Mouse (Mus musculus): ENCODE data around the gene Mab21l3. TPM values are rescaled to one million over a fixed set of nuclear protein-coding genes. Genes with fewer than 3 reads are reported as not detected.

Gene Mab21l3
- total and polyA plus RNA-seq, 3 experiments: 1.9 to 3.4 (median 2.8) TPM

DNA sequence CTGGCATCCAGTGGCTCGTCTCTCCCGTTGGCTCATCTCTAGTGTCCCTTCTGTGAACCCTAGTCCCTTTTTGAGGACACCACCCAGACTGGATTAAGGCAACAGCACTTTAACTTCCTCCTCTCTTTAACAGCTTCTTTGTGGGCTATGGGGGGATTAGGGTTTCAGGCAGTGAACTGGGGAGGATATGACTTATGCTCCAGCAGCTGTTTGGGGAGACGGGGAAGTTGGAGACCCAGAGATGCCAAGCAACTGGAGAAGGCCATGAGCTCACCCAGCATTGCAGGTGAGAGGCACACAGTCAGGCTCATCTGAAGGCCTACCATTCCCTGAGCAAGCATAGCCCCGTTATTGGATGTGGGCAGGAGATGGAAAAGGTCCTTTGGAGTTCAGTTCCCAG, 36.8 kb downstream of the Mab21l3 start:
- in situ Hi-C loops (cut with MboI; ENCODE audit: low pct_ligation_motif_present, low pct_unique_long_range_greater_than_20kb, low sequenced_read_pairs): loop anchor here (25.0 kb wide), 2 partner anchors 500 to 850 kb away; partner anchors contain the start of gene Ttf2
- dilution Hi-C loops (cut with MboI; ENCODE audit: extremely low pct_ligation_motif_present, extremely low pct_unique_long_range_greater_than_20kb, low sequenced_read_pairs): no loop called here
- no peak for DNase-seq (ENCODE audit: extremely low read depth)

DNA sequence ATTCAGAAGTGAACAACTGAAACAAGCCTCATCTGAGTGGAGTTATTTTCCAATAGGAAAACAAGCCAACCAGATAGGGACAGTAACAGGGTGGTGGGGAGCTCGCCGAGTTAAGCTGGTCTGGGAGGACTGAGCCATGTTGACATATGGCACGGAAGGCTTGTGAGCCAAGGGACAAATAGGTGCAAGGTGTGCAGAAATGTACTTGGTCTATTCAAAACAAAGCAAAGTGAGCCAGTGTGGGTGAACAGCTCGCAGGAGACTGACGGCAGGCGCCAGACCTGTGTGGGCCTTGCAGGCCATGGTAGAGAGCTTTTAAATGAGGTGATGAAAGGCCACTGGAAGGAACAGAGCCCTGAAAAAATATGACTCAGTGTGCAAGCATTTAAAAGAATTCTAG, 41.1 kb downstream of the Mab21l3 start:
- Histone ChIP-seq H3K4me3 (replicated peaks in 1 of 3; ENCODE audit: low read depth in 2 of 3, low read length in 2 of 3, poor library complexity in 1 of 3) (no peak overlapping the region), H3K4me1 (ENCODE audit: control insufficient read depth in 1 of 2, insufficient read depth in 2 of 2) (peaks cover 8 to 16% of the 10 kb centered on the region in 2 experiments), H3K36me3 (replicated peaks in 1 of 2; ENCODE audit: control insufficient read depth in 1 of 2, insufficient read depth in 1 of 2, low read length in 1 of 2) (no peaks in the 10 kb centered on the region), H3K4me2 (ENCODE audit: insufficient read depth, low read depth, poor library complexity, severe bottlenecking) (no peak overlapping the region), H3K9me3 (replicated peaks; ENCODE audit: low read length) (no peaks in the 10 kb centered on the region), H3K27ac (ENCODE audit: insufficient read depth, low read depth) (no peak overlapping the region), H3K79me2 (replicated peaks; ENCODE audit: control insufficient read depth, extremely low read depth, insufficient read depth, poor library complexity, severe bottlenecking) (no peaks in the 10 kb centered on the region), H3K27me3 (replicated peaks) (no peaks in the 10 kb centered on the region), H3K9ac (ENCODE audit: insufficient read depth, low read depth) (no peak overlapping the region)
- DNase-seq (ENCODE audit: extremely low read depth): no peak
- dilution Hi-C loops (cut with MboI; ENCODE audit: extremely low pct_ligation_motif_present, extremely low pct_unique_long_range_greater_than_20kb, low sequenced_read_pairs): no loop called here
- TF ChIP-seq EP300 (IDR thresholded peaks at IDR 0.05; ENCODE audit: low read length) (no peak), ZKSCAN1 (IDR thresholded peaks at IDR 0.05; ENCODE audit: borderline replicate concordance, low read depth, low read length) (no peak), BHLHE40 (IDR thresholded peaks at IDR 0.05; ENCODE audit: low read depth, low read length) (no peak), ELF1 (IDR thresholded peaks at IDR 0.05; ENCODE audit: low read depth, low read length) (no peak), E2F4 (IDR thresholded peaks at IDR 0.05; ENCODE audit: insufficient replicate concordance, low read depth, low read length) (no peak), MAX (IDR thresholded peaks at IDR 0.05; ENCODE audit: low read length) (no peak), NELFE (IDR thresholded peaks at IDR 0.05; ENCODE audit: low read depth, low read length) (no peak), PAX5 (IDR thresholded peaks at IDR 0.05; ENCODE audit: low read length) (no peak), MEF2A (IDR thresholded peaks at IDR 0.05; ENCODE audit: borderline replicate concordance, low read depth, low read length) (no peak), UBTF (IDR thresholded peaks at IDR 0.05; ENCODE audit: low read depth, low read length) (no peak), POLR2AphosphoS2 (IDR thresholded peaks at IDR 0.05; ENCODE audit: low read depth, low read length) (no peak), MXI1 (IDR thresholded peaks at IDR 0.05; ENCODE audit: low read depth, low read length) (no peak), TBP (conservative IDR thresholded peaks at IDR 0.05; ENCODE audit: low read depth, low read length) (no peak), ETS1 (conservative IDR thresholded peaks at IDR 0.05; ENCODE audit: low read depth, low read length) (no peak), ZC3H11A (IDR thresholded peaks at IDR 0.05; ENCODE audit: low read depth, low read length) (no peak), IRF4 (IDR thresholded peaks at IDR 0.05; ENCODE audit: low read depth, low read length) (no peak), GABPA (IDR thresholded peaks at IDR 0.05; ENCODE audit: insufficient replicate concordance, low read depth, low read length) (no peak), NRF1 (IDR thresholded peaks at IDR 0.05; ENCODE audit: low read depth, low read length) (no peak), RAD21 (IDR thresholded peaks at IDR 0.05; ENCODE audit: low read depth, low read length) (no peak)
- in situ Hi-C loops (cut with MboI; ENCODE audit: low pct_ligation_motif_present, low pct_unique_long_range_greater_than_20kb, low sequenced_read_pairs): loop anchor here (5.0 to 25.0 kb wide), 4 partner anchors 213 to 845 kb away; partner anchors contain the start of gene Ttf2

More for the DNA sequence above, 36.8 kb downstream of the Mab21l3 start:
- no peaks in the 10 kb centered on the region for H3K9me3 ChIP-seq (replicated peaks; ENCODE audit: low read length)
- H3K4me1 ChIP-seq (ENCODE audit: control insufficient read depth in 1 of 2, insufficient read depth in 2 of 2): peaks cover 3 to 9% of the 10 kb centered on the region in 2 experiments
- H3K79me2 ChIP-seq (replicated peaks; ENCODE audit: control insufficient read depth, extremely low read depth, insufficient read depth, poor library complexity, severe bottlenecking): no peaks in the 10 kb centered on the region
- H3K4me2 ChIP-seq (ENCODE audit: insufficient read depth, low read depth, poor library complexity, severe bottlenecking): peak overlapping the region; percentile 24; the same call in 1 of the 2 replicates
- peaks cover 0 to 15% of the 10 kb centered on the region in 2 experiments for H3K36me3 ChIP-seq (replicated peaks in 1 of 2; ENCODE audit: control insufficient read depth in 1 of 2, insufficient read depth in 1 of 2, low read length in 1 of 2)
- no peak overlapping the region for H3K4me3 ChIP-seq (replicated peaks in 1 of 3; ENCODE audit: low read depth in 2 of 3, low read length in 2 of 3, poor library complexity in 1 of 3)
- no peak overlapping the region for H3K27ac ChIP-seq (ENCODE audit: insufficient read depth, low read depth)
- H3K9ac ChIP-seq (ENCODE audit: insufficient read depth, low read depth): no peak overlapping the region
- H3K27me3 ChIP-seq (replicated peaks): no peaks in the 10 kb centered on the region
- TF ChIP-seq MAZ (IDR thresholded peaks at IDR 0.05; ENCODE audit: low read depth, low read length) (no peak), GABPA (IDR thresholded peaks at IDR 0.05; ENCODE audit: insufficient replicate concordance, low read depth, low read length) (no peak), JUN (IDR thresholded peaks at IDR 0.05; ENCODE audit: insufficient read depth, low read depth, low read length) (no peak), NELFE (IDR thresholded peaks at IDR 0.05; ENCODE audit: low read depth, low read length) (no peak), MEF2A (IDR thresholded peaks at IDR 0.05; ENCODE audit: borderline replicate concordance, low read depth, low read length) (no peak), MAX (IDR thresholded peaks at IDR 0.05; ENCODE audit: low read length) (no peak), E2F4 (IDR thresholded peaks at IDR 0.05; ENCODE audit: insufficient replicate concordance, low read depth, low read length) (no peak), CTCF (conservative IDR thresholded peaks at IDR 0.05 in 1 of 2, IDR thresholded peaks at IDR 0.05 in 1 of 2; ENCODE audit: low read depth in 2 of 2, low read length in 2 of 2) (no peak), EP300 (IDR thresholded peaks at IDR 0.05; ENCODE audit: low read length) (no peak), ETS1 (conservative IDR thresholded peaks at IDR 0.05; ENCODE audit: low read depth, low read length) (no peak), POLR2AphosphoS2 (IDR thresholded peaks at IDR 0.05; ENCODE audit: low read depth, low read length) (no peak), USF2 (conservative IDR thresholded peaks at IDR 0.05; ENCODE audit: low read depth, low read length) (no peak), BHLHE40 (IDR thresholded peaks at IDR 0.05; ENCODE audit: low read depth, low read length) (no peak), IRF4 (IDR thresholded peaks at IDR 0.05; ENCODE audit: low read depth, low read length) (no peak), ZC3H11A (IDR thresholded peaks at IDR 0.05; ENCODE audit: low read depth, low read length) (no peak), USF1 (IDR thresholded peaks at IDR 0.05; ENCODE audit: low read depth, low read length) (no peak)

All from CH12.LX (cell line).